Mouse (Mus musculus) cortical plate, adult 2 months (tissue): ENCODE results near the gene Hibadh.

Experiments
- CTCF ChIP-seq: fragments of 200-500 bp; IDR thresholded peaks from 2 replicates; pipeline ENCODE4 v1.5.1; 2011; ENCODE audit warnings: mild to moderate bottlenecking, control low read depth, low read length; ENCODE audit not compliant: insufficient read depth; ENCODE audit errors: extremely low read depth
- POLR2A ChIP-seq: fragments of 200-500 bp; IDR thresholded peaks from 2 replicates; pipeline ENCODE4 v1.6.1; 2011; ENCODE audit warnings: mild to moderate bottlenecking, low read length, control low read depth; ENCODE audit not compliant: insufficient read depth; ENCODE audit errors: extremely low read depth

GRCm38 (mm10) chr6:52507171-52507570 is 133.0 kb downstream of the Hibadh start:
- TF ChIP-seq POLR2A, result no peak
- TF ChIP-seq CTCF, result no peak
